Mouse (Mus musculus): ENCODE measurements at regions not wholly inside any gene's neighbourhood (a gene's known extent, or its start where the extent isn't known, plus 50 kb on each side); places are given as distances from the start of the nearest gene placed in this dataset.

GRCm38 (mm10) chr6:84419691-84420090 is 174.0 kb downstream of the Cyp26b1 start:
- no peak overlapping the region for H3K4me3 ChIP-seq (ENCODE audit: insufficient read depth, low read depth, low read length)
- H3K4me1 ChIP-seq (ENCODE audit: control insufficient read depth, insufficient read depth, insufficient read length, low read length): peaks cover 4% of the 10 kb centered on the region; the same call in 1 of the 2 replicates
- H3K27ac ChIP-seq (replicated peaks; ENCODE audit: low read depth, low read length): no peak overlapping the region

- Histone ChIP-seq H3K4me1 (ENCODE audit: control insufficient read depth, insufficient read depth, insufficient read length, low read length) (peaks cover 4% of the 10 kb centered on the region; the same call in 1 of the 2 replicates), H3K4me3 (ENCODE audit: insufficient read depth, low read depth, low read length) (no peak overlapping the region), H3K27ac (replicated peaks; ENCODE audit: low read depth, low read length) (no peak overlapping the region)
These were observed 174.4 kb downstream of the Cyp26b1 start for GRCm38 (mm10) chr6:84419281-84419680.

- peaks cover 4% of the 10 kb centered on the region; the same call in 1 of the 2 replicates for H3K4me1 ChIP-seq (ENCODE audit: control insufficient read depth, insufficient read depth, insufficient read length, low read length)
- H3K27ac ChIP-seq (replicated peaks; ENCODE audit: low read depth, low read length): no peak overlapping the region
These were observed 176.6 kb downstream of the Cyp26b1 start for GRCm38 (mm10) chr6:84416992-84417636.

GRCm38 (mm10) chr6:84414400-84414799 is 179.3 kb downstream of the Cyp26b1 start:
- H3K4me1 ChIP-seq (ENCODE audit: control insufficient read depth, insufficient read depth, insufficient read length, low read length): no peaks in the 10 kb centered on the region
- H3K4me3 ChIP-seq (ENCODE audit: insufficient read depth, low read depth, low read length): no peak overlapping the region

More at GRCm38 (mm10) chr6:84416992-84417636, 176.6 kb downstream of the Cyp26b1 start:
- no peak overlapping the region for H3K4me3 ChIP-seq (ENCODE audit: insufficient read depth, low read depth, low read length)

GRCm38 (mm10) chr6:84409863-84410513 is 183.7 kb downstream of the Cyp26b1 start:
- no peak overlapping the region for H3K27ac ChIP-seq (replicated peaks; ENCODE audit: low read depth, low read length)
- no peaks in the 10 kb centered on the region for H3K4me1 ChIP-seq (ENCODE audit: control insufficient read depth, insufficient read depth, insufficient read length, low read length)

More at GRCm38 (mm10) chr6:84414400-84414799, 179.3 kb downstream of the Cyp26b1 start:
- no peak overlapping the region for H3K27ac ChIP-seq (replicated peaks; ENCODE audit: low read depth, low read length)

GRCm38 (mm10) chr6:84408513-84408912 is 185.2 kb downstream of the Cyp26b1 start:
- no peak overlapping the region for H3K4me3 ChIP-seq (ENCODE audit: insufficient read depth, low read depth, low read length)
- no peak overlapping the region for H3K27ac ChIP-seq (replicated peaks; ENCODE audit: low read depth, low read length)
- H3K4me1 ChIP-seq (ENCODE audit: control insufficient read depth, insufficient read depth, insufficient read length, low read length): no peaks in the 10 kb centered on the region

More at GRCm38 (mm10) chr6:84409863-84410513, 183.7 kb downstream of the Cyp26b1 start:
- no peak overlapping the region for H3K4me3 ChIP-seq (ENCODE audit: insufficient read depth, low read depth, low read length)

GRCm38 (mm10) chr6:84407773-84408172 is 185.9 kb downstream of the Cyp26b1 start:
- Histone ChIP-seq H3K4me3 (ENCODE audit: insufficient read depth, low read depth, low read length) (no peak overlapping the region), H3K27ac (replicated peaks; ENCODE audit: low read depth, low read length) (no peak overlapping the region), H3K4me1 (ENCODE audit: control insufficient read depth, insufficient read depth, insufficient read length, low read length) (no peaks in the 10 kb centered on the region)

GRCm38 (mm10) chr6:84404695-84405094 is 189.0 kb downstream of the Cyp26b1 start:
- Histone ChIP-seq H3K4me3 (ENCODE audit: insufficient read depth, low read depth, low read length) (no peak overlapping the region), H3K27ac (replicated peaks; ENCODE audit: low read depth, low read length) (no peak overlapping the region), H3K4me1 (ENCODE audit: control insufficient read depth, insufficient read depth, insufficient read length, low read length) (no peaks in the 10 kb centered on the region)

- no peak overlapping the region for H3K4me3 ChIP-seq (ENCODE audit: insufficient read depth, low read depth, low read length)
- H3K27ac ChIP-seq (replicated peaks; ENCODE audit: low read depth, low read length): no peak overlapping the region
- no peaks in the 10 kb centered on the region for H3K4me1 ChIP-seq (ENCODE audit: control insufficient read depth, insufficient read depth, insufficient read length, low read length)
These were observed 191.3 kb downstream of the Cyp26b1 start for GRCm38 (mm10) chr6:84402431-84402830.

GRCm38 (mm10) chr6:84394496-84395090 is 199.1 kb downstream of the Cyp26b1 start:
- Histone ChIP-seq H3K4me1 (ENCODE audit: control insufficient read depth, insufficient read depth, insufficient read length, low read length) (no peaks in the 10 kb centered on the region), H3K27ac (replicated peaks; ENCODE audit: low read depth, low read length) (no peak overlapping the region), H3K4me3 (ENCODE audit: insufficient read depth, low read depth, low read length) (no peak overlapping the region)

- Histone ChIP-seq H3K4me3 (ENCODE audit: insufficient read depth, low read depth, low read length) (no peak overlapping the region), H3K4me1 (ENCODE audit: control insufficient read depth, insufficient read depth, insufficient read length, low read length) (no peaks in the 10 kb centered on the region), H3K27ac (replicated peaks; ENCODE audit: low read depth, low read length) (no peak overlapping the region)
These were observed 200.0 kb downstream of the Cyp26b1 start for GRCm38 (mm10) chr6:84393519-84394231.

GRCm38 (mm10) chr6:84392752-84393511 is 200.8 kb downstream of the Cyp26b1 start:
- Histone ChIP-seq H3K4me3 (ENCODE audit: insufficient read depth, low read depth, low read length) (no peak overlapping the region), H3K4me1 (ENCODE audit: control insufficient read depth, insufficient read depth, insufficient read length, low read length) (no peaks in the 10 kb centered on the region), H3K27ac (replicated peaks; ENCODE audit: low read depth, low read length) (no peak overlapping the region)

GRCm38 (mm10) chr6:84391016-84391415 is 202.7 kb downstream of the Cyp26b1 start:
- no peak overlapping the region for H3K4me3 ChIP-seq (ENCODE audit: insufficient read depth, low read depth, low read length)
- no peak overlapping the region for H3K27ac ChIP-seq (replicated peaks; ENCODE audit: low read depth, low read length)

GRCm38 (mm10) chr6:84385696-84386095 is 208.0 kb downstream of the Cyp26b1 start:
- Histone ChIP-seq H3K4me1 (ENCODE audit: control insufficient read depth, insufficient read depth, insufficient read length, low read length) (no peaks in the 10 kb centered on the region), H3K27ac (replicated peaks; ENCODE audit: low read depth, low read length) (no peak overlapping the region), H3K4me3 (ENCODE audit: insufficient read depth, low read depth, low read length) (no peak overlapping the region)

More at GRCm38 (mm10) chr6:84391016-84391415, 202.7 kb downstream of the Cyp26b1 start:
- H3K4me1 ChIP-seq (ENCODE audit: control insufficient read depth, insufficient read depth, insufficient read length, low read length): no peaks in the 10 kb centered on the region

All from brown adipose tissue, adult 24 weeks (tissue).